Mouse (Mus musculus): ENCODE data around the gene Slc34a3.

The Slc34a3 gene

GRCm38 (mm10) chr2:25196172-25196954, 37.8 kb downstream of the Slc34a3 start, which contains the start of gene Tor4a:
Gene Tor4a, minus strand, starts transcription at chr2:25196886.
- CTCF ChIA-PET: interaction anchor here (0.5 to 1.3 kb wide), 3 partner anchors 32 to 65 kb away, joined by 4 to 11 read pairs (median 5); no protein-coding TSS in a partner anchor

DNA sequence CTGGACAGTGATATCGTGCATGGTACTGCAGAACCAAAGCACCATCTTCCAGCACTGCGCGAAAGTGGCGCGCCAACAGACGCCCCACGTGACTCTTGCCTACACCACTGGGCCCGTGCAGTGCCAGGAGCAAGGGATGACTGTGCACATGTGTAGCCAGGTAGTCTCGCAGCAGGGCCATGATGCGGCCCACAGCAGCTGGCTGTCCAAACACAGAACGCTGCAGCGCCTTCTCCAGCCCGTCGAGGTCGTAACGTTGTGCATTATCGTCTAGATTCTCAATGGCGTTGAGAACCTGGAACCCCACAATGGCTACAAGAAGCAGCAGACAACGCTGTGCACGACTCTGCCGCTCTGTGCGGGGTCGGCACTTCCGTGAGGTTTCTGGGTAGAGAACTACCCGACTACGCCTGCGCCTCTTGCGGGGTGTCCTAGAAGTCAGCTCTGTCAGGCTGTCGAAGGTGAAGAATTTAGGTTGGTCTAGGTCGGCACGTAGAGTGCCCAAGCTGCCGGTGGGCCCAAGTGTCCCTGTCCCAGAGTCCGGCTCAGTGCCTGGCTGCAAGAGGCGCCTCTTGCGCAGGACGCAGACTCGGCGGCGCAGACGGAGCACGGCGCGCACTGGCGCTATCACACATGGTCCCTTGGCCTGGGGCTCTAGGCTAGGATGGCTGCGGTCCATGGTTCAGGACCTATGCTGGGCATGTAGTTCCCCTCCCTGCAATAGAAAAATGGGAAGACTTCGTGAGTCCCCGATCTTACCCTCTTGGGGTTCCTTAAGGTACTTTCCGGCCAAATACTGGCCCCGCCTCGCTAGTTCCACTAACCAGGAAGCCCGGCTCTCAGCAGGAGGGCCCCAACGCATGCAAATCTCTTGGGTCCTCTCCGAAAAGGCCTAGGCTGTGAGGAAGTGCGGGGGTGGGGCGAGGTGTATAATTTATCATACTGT, 38.7 kb downstream of the Slc34a3 start:
- CTCF ChIA-PET: interaction anchor here (1.1 to 1.3 kb wide), 2 partner anchors 33 to 66 kb away, joined by 4 to 5 read pairs; no protein-coding TSS in a partner anchor

GRCm38 (mm10) chr2:25194486-25195171, 39.5 kb downstream of the Slc34a3 start:
- CTCF ChIA-PET: interaction anchor here (0.5 to 1.7 kb wide), 6 partner anchors 14 to 312 kb away, joined by 3 to 10 read pairs (median 4); partner anchors contain the start of genes Nrarp and Tprn

DNA sequence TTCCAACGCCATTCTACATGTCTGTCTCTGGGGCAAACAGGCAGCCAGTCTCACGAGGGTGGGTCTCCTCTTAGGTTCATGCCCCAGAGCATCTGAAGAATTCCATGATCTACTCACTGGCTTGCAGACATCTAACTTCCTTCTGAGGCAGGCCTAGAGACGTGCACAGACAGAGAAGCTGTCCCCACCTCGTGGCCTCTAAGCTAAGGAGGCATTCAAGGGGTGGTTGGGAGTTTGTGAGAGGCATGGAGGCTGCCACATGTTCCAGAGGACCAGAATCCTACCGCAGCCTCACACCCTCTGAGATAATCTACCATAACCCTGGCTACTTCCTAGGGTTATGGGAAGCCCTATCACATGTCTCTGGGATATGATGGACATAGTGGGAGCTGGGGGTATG, 40.2 kb downstream of the Slc34a3 start:
- CTCF ChIA-PET: interaction anchor here (0.5 to 1.7 kb wide), 7 partner anchors 13 to 311 kb away, joined by 3 to 10 read pairs (median 4); partner anchors contain the start of genes Nrarp and Tprn

- CTCF ChIA-PET: interaction anchor here (0.6 to 1.7 kb wide), 6 partner anchors 13 to 99 kb away, joined by 3 to 12 read pairs (median 4); partner anchors contain the start of gene Nrarp
Observed at GRCm38 (mm10) chr2:25193330-25193770, 40.8 kb downstream of the Slc34a3 start.

- CTCF ChIA-PET: no interaction called here
Observed at GRCm38 (mm10) chr2:25187841-25188240, 46.3 kb downstream of the Slc34a3 start.

DNA sequence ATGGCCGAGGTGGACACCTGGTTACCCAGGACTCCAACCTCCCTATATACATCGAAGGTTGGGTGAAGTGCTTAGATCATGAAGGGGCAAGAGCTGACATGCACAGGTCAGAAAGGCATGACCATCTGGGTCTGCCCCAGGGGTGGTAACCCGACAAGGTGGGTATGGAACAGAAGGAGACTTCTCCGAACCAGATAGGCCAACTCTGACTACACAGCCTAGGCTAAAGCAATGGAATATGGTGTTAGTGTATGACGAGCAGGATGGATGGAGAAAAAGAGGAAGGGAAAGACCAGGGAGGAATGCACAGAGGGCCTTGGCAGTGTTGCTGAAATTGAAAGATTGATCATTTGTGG, 47.6 kb downstream of the Slc34a3 start:
- CTCF ChIA-PET: no interaction called here

GRCm38 (mm10) chr2:25185625-25186574, 48.3 kb downstream of the Slc34a3 start:
- CTCF ChIA-PET: no interaction called here

GRCm38 (mm10) chr2:25184496-25184895, 49.7 kb downstream of the Slc34a3 start:
- CTCF ChIA-PET: no interaction called here

DNA sequence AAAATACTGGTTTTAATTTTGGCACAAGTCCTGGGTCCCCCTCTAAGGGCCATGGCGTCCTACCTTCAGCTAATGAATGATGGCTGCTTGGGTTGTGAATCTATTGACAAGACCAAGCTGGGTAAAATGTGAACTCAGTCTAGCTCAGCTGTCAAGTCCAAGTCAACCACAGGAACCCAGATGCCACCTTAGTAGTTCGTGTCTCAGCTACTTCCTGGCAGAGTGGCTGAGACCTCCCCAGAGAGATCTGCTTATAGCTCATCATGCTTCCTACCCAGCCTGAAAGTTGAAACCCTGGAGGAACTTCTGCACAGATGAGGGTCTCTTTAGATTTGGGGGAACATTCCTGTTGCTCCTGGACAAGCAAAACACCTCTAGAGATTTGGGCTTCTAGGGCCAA, 50.8 kb downstream of the Slc34a3 start:
- CTCF ChIA-PET: no interaction called here

- CTCF ChIA-PET: interaction anchor here (0.6 kb wide), 1 partner anchor 292 kb away, joined by 4 read pairs; no protein-coding TSS in a partner anchor
Observed at GRCm38 (mm10) chr2:25182664-25183063, 51.5 kb downstream of the Slc34a3 start.

DNA sequence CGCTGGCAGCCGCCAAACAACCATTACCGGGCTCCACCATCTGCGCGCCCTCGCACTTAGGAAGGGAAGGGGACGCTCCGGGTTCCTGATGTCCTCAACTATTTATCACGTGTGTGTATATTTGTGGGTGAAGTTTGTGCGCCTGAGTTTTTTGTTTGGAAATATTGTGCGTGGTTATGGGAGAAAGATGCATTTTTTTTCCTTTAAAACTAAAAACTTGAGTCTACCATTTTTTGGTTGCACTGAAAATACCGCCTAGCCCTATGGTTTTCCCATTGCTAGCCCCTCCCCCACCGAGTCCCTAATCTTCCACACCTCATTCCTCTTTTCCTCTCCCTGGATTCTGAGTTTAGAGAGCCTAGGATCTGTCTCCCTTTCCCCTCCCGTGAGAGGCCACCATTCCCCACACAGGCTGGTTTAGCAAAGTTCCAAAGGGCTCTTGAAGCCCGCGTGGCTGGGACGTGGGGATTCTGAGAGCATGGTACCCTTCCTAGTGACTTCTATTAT, 52.2 kb downstream of the Slc34a3 start:
- CTCF ChIA-PET: no interaction called here

GRCm38 (mm10) chr2:25180973-25181890, 52.9 kb downstream of the Slc34a3 start:
- CTCF ChIA-PET: interaction anchor here (1.0 to 1.3 kb wide), 3 partner anchors 10 to 43 kb away, joined by 3 to 5 read pairs (median 3); partner anchors contain the start of gene Tubb4b

DNA sequence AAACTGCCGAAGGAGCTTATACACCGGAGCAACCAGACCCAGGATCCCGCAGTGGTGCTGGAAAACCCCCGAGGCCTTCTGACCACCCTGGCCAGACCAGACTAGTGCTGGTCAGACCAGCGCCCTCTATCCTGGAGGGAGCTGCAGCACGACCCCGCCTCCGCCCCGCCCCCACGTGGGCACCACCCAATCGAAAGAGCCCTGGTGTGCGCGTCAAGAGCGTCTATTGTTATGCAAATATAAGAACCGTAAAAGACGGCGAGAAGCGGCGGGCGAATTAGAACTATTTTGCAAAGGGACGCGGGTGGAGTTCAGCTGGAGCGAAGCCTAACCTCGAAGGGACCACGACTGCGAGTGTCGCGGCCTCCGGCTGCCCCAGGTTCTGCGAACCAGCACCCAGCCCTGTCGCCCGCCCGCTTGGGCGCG, 53.7 kb downstream of the Slc34a3 start, which contains the start of gene Nrarp:
Gene Nrarp, plus strand, starts transcription at position 281 of the 426 bp plus-strand sequence.
- CTCF ChIA-PET: interaction anchor here (1.0 to 1.3 kb wide), 3 partner anchors 10 to 44 kb away, joined by 3 to 5 read pairs (median 3); partner anchors contain the start of gene Tubb4b

- CTCF ChIA-PET: interaction anchor here (0.7 to 1.3 kb wide), 2 partner anchors 11 to 115 kb away, joined by 5 to 6 read pairs; no protein-coding TSS in a partner anchor
Observed at GRCm38 (mm10) chr2:25179566-25180217, 54.5 kb downstream of the Slc34a3 start.

All from spleen, embryonic (tissue).